Mouse (Mus musculus) G1E (cell line): ENCODE data around the gene Mast2. TPM values are rescaled to one million over a fixed set of nuclear protein-coding genes. Genes with fewer than 3 reads are reported as not detected.

Experiments
- ATAC-seq: 2 replicates; pipeline ENCODE4 v1.8.0; 2016; ENCODE audit warnings: mild to moderate bottlenecking; ENCODE audit not compliant: insufficient number of reproducible peaks, poor library complexity, low FRiP score, severe bottlenecking; ENCODE audit errors: extremely low read depth
- DNase-seq: peaks from one replicate; pipeline ENCODE4 v3.0.0; 2012; ENCODE audit warnings: low spot score
- H3K27me3 ChIP-seq: 2 replicates; pipeline ENCODE4 v1.6.1; 2012; ENCODE audit warnings: mild to moderate bottlenecking, low read length, inconsistent platforms; ENCODE audit not compliant: insufficient read depth
- H3K36me3 ChIP-seq: replicated peaks from 2 replicates; pipeline ENCODE3; 2012; ENCODE audit warnings: mild to moderate bottlenecking, inconsistent platforms
- H3K4me1 ChIP-seq: 2 replicates; pipeline ENCODE4 v1.6.1; 2012; ENCODE audit warnings: low read depth, low read length, inconsistent platforms, mixed read lengths; ENCODE audit not compliant: insufficient read depth
- H3K4me3 ChIP-seq: 2 replicates; pipeline ENCODE4 v1.5.1; 2012; ENCODE audit warnings: low read depth, mild to moderate bottlenecking, inconsistent platforms, low read length, moderate library complexity, mixed read lengths
- H3K9me3 ChIP-seq: replicated peaks from 2 replicates; pipeline ENCODE4 v1.6.1; 2012; ENCODE audit warnings: inconsistent platforms
- CTCF ChIP-seq: IDR thresholded peaks from 2 replicates; pipeline ENCODE4 v1.5.1; 2012; ENCODE audit warnings: low read depth, low read length, inconsistent platforms, mixed read lengths
- GATA1 ChIP-seq: IDR thresholded peaks from 2 replicates; pipeline ENCODE4 v1.6.1; 2012; ENCODE audit warnings: borderline replicate concordance, low read length, inconsistent platforms, mixed read lengths
- GATA2 ChIP-seq: IDR thresholded peaks from 2 replicates; pipeline ENCODE4 v1.6.1; 2012; ENCODE audit warnings: low read depth, low read length, inconsistent platforms, borderline replicate concordance
- POLR2AphosphoS5 ChIP-seq: IDR thresholded peaks from 2 replicates; pipeline ENCODE4 v1.6.1; 2012; ENCODE audit warnings: low read depth, low read length, inconsistent platforms; ENCODE audit not compliant: insufficient replicate concordance
- TAL1 ChIP-seq: conservative IDR thresholded peaks from 2 replicates; pipeline ENCODE4 v1.6.1; 2012; ENCODE audit warnings: low read depth, low read length, inconsistent platforms, mixed read lengths
- polyA plus RNA-seq: library from polyadenylated mRNA; stranded (reverse); fragments of >175 nt; gene quantifications from 2 replicates; pipeline ENCODE4 v1.2.3, GENCODE M21; 2012
- total RNA-seq, 2 experiments: library from RNA; stranded (forward) in 1 of 2; stranded (reverse) in 1 of 2; fragments of 200-1000 nt in 1 of 2; fragments of >200 nt in 1 of 2; fragmentation: Nextera tagmentation in 1 of 2; gene quantifications; 2 replicates each; pipeline ENCODE4 v1.2.3; 2014 to 2017

Mast2 gene
- total and polyA plus RNA-seq, 3 experiments, result 10.7 to 64.7 (median 63.0) TPM

DNA sequence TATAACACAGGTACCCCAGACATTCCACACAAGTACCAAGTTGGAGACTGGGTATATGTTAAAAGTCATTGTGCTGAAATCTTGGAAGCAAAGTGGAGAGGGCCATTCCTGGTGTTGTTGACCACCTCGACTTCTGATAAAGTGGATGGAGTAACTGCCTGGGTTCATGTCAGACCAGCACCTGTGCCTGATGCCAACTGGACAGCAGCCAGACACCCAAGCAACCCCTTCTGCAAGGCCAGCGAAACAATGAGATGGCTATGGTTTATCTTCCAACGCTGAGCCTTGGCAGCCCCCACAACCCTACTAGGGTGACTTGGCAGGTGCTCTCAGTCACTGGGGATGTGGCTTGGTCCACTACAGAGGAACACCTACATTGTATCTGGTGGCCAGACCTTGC, 42.8 kb downstream of the Mast2 start:
- ATAC-seq (no peak), DNase-seq (no peak)
- H3K4me3 ChIP-seq, result no peak overlapping the region
- H3K27me3 ChIP-seq, result no peaks in the 10 kb centered on the region
- no peaks in the 10 kb centered on the region for H3K9me3 ChIP-seq
- peaks cover 30% of the 10 kb centered on the region for H3K36me3 ChIP-seq
- peaks cover 5% of the 10 kb centered on the region; the same call in 1 of the 2 replicates for H3K4me1 ChIP-seq
- TF ChIP-seq TAL1, result no peak

DNA sequence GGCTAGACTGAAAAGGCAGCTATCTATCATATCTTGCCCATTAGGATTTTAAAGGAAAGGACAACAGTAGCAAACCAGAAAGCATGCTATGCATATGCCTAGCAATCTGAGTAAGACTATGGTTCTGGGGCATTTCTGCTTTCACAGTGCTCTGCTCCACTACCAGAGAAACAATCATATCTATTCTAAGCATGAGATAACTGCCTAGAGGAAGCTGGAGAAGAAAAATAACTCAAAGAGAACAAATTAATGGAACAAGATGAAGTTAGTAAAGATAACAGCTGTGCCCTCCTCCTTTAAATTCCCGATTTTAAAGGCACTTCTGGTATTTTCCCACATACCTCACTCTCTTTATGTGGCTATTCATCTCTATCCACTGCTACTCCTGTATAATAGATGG, 51.0 kb downstream of the Mast2 start:
- no peak for TF ChIP-seq GATA2
- no peak for TF ChIP-seq TAL1
- TF ChIP-seq CTCF, result no peak
- TF ChIP-seq POLR2AphosphoS5, result no peak
- TF ChIP-seq GATA1, result no peak
- Histone ChIP-seq H3K9me3 (no peaks in the 10 kb centered on the region), H3K36me3 (no peaks in the 10 kb centered on the region), H3K27me3 (no peaks in the 10 kb centered on the region), H3K4me3 (no peak overlapping the region), H3K4me1 (no peaks in the 10 kb centered on the region)
- ATAC-seq, result no peak
- no peak for DNase-seq

GRCm38 (mm10) chr4:116411401-116411800, 52.6 kb downstream of the Mast2 start:
- no peaks in the 10 kb centered on the region for H3K9me3 ChIP-seq
- no peaks in the 10 kb centered on the region for H3K4me1 ChIP-seq
- no peaks in the 10 kb centered on the region for H3K27me3 ChIP-seq
- TF ChIP-seq GATA2, result no peak
- no peak for TF ChIP-seq POLR2AphosphoS5
- no peak for TF ChIP-seq CTCF
- no peak for TF ChIP-seq GATA1
- TF ChIP-seq TAL1, result no peak
- no peak for ATAC-seq
- DNase-seq, result no peak
- H3K36me3 ChIP-seq, result no peaks in the 10 kb centered on the region
- no peak overlapping the region for H3K4me3 ChIP-seq

- H3K36me3 ChIP-seq, result no peaks in the 10 kb centered on the region
- DNase-seq (no peak), ATAC-seq (no peak)
- H3K9me3 ChIP-seq, result no peaks in the 10 kb centered on the region
- H3K4me1 ChIP-seq, result peaks cover 11% of the 10 kb centered on the region; the same call in 1 of the 2 replicates
- TF ChIP-seq GATA1, result no peak
- no peak for TF ChIP-seq POLR2AphosphoS5
- TF ChIP-seq CTCF, result no peak
- no peak for TF ChIP-seq GATA2
- no peak for TF ChIP-seq TAL1
- H3K27me3 ChIP-seq, result no peaks in the 10 kb centered on the region
- H3K4me3 ChIP-seq, result no peak overlapping the region
Observed at GRCm38 (mm10) chr4:116406668-116407067, 57.3 kb downstream of the Mast2 start.

GRCm38 (mm10) chr4:116405955-116406351, 58.0 kb downstream of the Mast2 start:
- TF ChIP-seq GATA2 (no peak), TAL1 (no peak), GATA1 (no peak), CTCF (no peak), POLR2AphosphoS5 (no peak)
- H3K4me3 ChIP-seq, result no peak overlapping the region
- no peaks in the 10 kb centered on the region for H3K36me3 ChIP-seq
- no peak for DNase-seq
- H3K27me3 ChIP-seq, result no peaks in the 10 kb centered on the region
- H3K4me1 ChIP-seq, result peaks cover 11% of the 10 kb centered on the region; the same call in 1 of the 2 replicates
- H3K9me3 ChIP-seq, result no peaks in the 10 kb centered on the region
- no peak for ATAC-seq

- Histone ChIP-seq H3K27me3 (no peaks in the 10 kb centered on the region), H3K4me1 (peaks cover 11% of the 10 kb centered on the region; the same call in 1 of the 2 replicates), H3K36me3 (no peaks in the 10 kb centered on the region), H3K4me3 (no peak overlapping the region), H3K9me3 (no peaks in the 10 kb centered on the region)
- TF ChIP-seq CTCF, result no peak
- TF ChIP-seq POLR2AphosphoS5, result no peak
- no peak for TF ChIP-seq GATA1
- TF ChIP-seq TAL1, result no peak
- no peak for TF ChIP-seq GATA2
- no peak for DNase-seq
- ATAC-seq, result no peak
Observed at GRCm38 (mm10) chr4:116405276-116405954, 58.6 kb downstream of the Mast2 start.

GRCm38 (mm10) chr4:116403884-116404283, 60.1 kb downstream of the Mast2 start:
- no peak for TF ChIP-seq GATA2
- no peak for TF ChIP-seq TAL1
- TF ChIP-seq CTCF, result no peak
- no peak for TF ChIP-seq POLR2AphosphoS5
- peaks cover 11% of the 10 kb centered on the region; the same call in 1 of the 2 replicates for H3K4me1 ChIP-seq
- DNase-seq, result no peak
- no peaks in the 10 kb centered on the region for H3K36me3 ChIP-seq
- ATAC-seq, result no peak
- no peak overlapping the region for H3K4me3 ChIP-seq
- H3K27me3 ChIP-seq, result no peaks in the 10 kb centered on the region
- H3K9me3 ChIP-seq, result no peaks in the 10 kb centered on the region
